Mouse (Mus musculus) CH12.LX (cell line): Measurements from ENCODE around the gene Olfr1443. TPM values are rescaled to one million over a fixed set of nuclear protein-coding genes. Genes with fewer than 3 reads are reported as not detected.
"Not testable (repeated sequence)": the region's sequence is repeated elsewhere in the genome, so short reads cannot be mapped to it uniquely, and the experiment has no call there.

ENCODE experiments used
- DNase-seq: peaks from one replicate; pipeline ENCODE4 v3.0.0-alpha.2; 2013; ENCODE audit errors: extremely low read depth
- H3K27ac ChIP-seq: 2 replicates; pipeline ENCODE4 v1.5.1; 2012; ENCODE audit warnings: low read depth, mild to moderate bottlenecking, control low read depth, moderate library complexity; ENCODE audit not compliant: insufficient read depth
- H3K27me3 ChIP-seq: replicated peaks from 2 replicates; pipeline ENCODE3; 2012; ENCODE audit warnings: inconsistent platforms
- H3K36me3 ChIP-seq, 2 experiments: replicated peaks in 1 of 2; 2 replicates each; pipeline versions ENCODE3 to v1.6.1; 2012; ENCODE audit warnings: inconsistent platforms in 1 of 2, low read length in 1 of 2, mild to moderate bottlenecking in 1 of 2, mixed read lengths in 1 of 2, moderate library complexity in 1 of 2; ENCODE audit not compliant: control insufficient read depth in 1 of 2, insufficient read depth in 1 of 2
- H3K4me1 ChIP-seq, 2 experiments: 2 replicates each; pipeline ENCODE4 v1.6.1; 2012; ENCODE audit warnings: inconsistent platforms in 1 of 2, moderate library complexity in 1 of 2; ENCODE audit not compliant: insufficient read depth in 2 of 2, control insufficient read depth in 1 of 2
- H3K4me2 ChIP-seq: 2 replicates; pipeline ENCODE4 v1.6.1; 2012; ENCODE audit warnings: low read depth, mild to moderate bottlenecking, control low read depth; ENCODE audit not compliant: poor library complexity, insufficient read depth, severe bottlenecking
- H3K4me3 ChIP-seq, 3 experiments: fragments of 150-350 bp in 1 of 3; sonication (generic) in 1 of 3; replicated peaks in 1 of 3; 2 replicates each; pipeline versions ENCODE3 to v1.5.1; 2011 to 2012; ENCODE audit warnings: low read depth in 2 of 3, low read length in 2 of 3, mild to moderate bottlenecking in 2 of 3, moderate library complexity in 2 of 3, control low read depth in 1 of 3, improper control_type of control experiment in 1 of 3, inconsistent platforms in 1 of 3, mixed read lengths in 1 of 3; ENCODE audit not compliant: poor library complexity in 1 of 3
- H3K79me2 ChIP-seq: replicated peaks from 2 replicates; pipeline ENCODE4 v1.6.1; 2012; ENCODE audit warnings: mild to moderate bottlenecking, moderate library complexity; ENCODE audit not compliant: control insufficient read depth, poor library complexity, insufficient read depth, severe bottlenecking; ENCODE audit errors: extremely low read depth
- H3K9ac ChIP-seq: 2 replicates; pipeline ENCODE4 v1.6.1; 2012; ENCODE audit warnings: low read depth, mild to moderate bottlenecking, control low read depth, moderate library complexity; ENCODE audit not compliant: insufficient read depth
- H3K9me3 ChIP-seq: replicated peaks from 2 replicates; pipeline ENCODE3; 2012; ENCODE audit warnings: low read length, inconsistent platforms, mixed read lengths
- BHLHE40 ChIP-seq: IDR thresholded peaks from 2 replicates; pipeline ENCODE4 v1.6.1; 2011; ENCODE audit warnings: mild to moderate bottlenecking, low read depth, low read length, improper control_type of control experiment
- E2F4 ChIP-seq: IDR thresholded peaks from 2 replicates; pipeline ENCODE4 v1.6.1; 2011; ENCODE audit warnings: low read depth, low read length, improper control_type of control experiment; ENCODE audit not compliant: insufficient replicate concordance
- ELF1 ChIP-seq: IDR thresholded peaks from 2 replicates; pipeline ENCODE4 v1.6.1; 2014; ENCODE audit warnings: low read depth, mild to moderate bottlenecking, inconsistent platforms, low read length, improper control_type of control experiment
- ETS1 ChIP-seq: conservative IDR thresholded peaks from 2 replicates; pipeline ENCODE4 v1.6.1; 2012; ENCODE audit warnings: low read depth, mild to moderate bottlenecking, inconsistent platforms, low read length, improper control_type of control experiment, moderate library complexity
- IRF4 ChIP-seq: IDR thresholded peaks from 2 replicates; pipeline ENCODE4 v1.6.1; 2014; ENCODE audit warnings: low read depth, mild to moderate bottlenecking, inconsistent platforms, low read length, improper control_type of control experiment
- JUN ChIP-seq: IDR thresholded peaks from 2 replicates; pipeline ENCODE4 v1.6.1; 2011; ENCODE audit warnings: low read depth, mild to moderate bottlenecking, low read length, improper control_type of control experiment, moderate library complexity; ENCODE audit not compliant: insufficient read depth
- KAT2A ChIP-seq: IDR thresholded peaks from 2 replicates; pipeline ENCODE4 v1.6.1; 2012; ENCODE audit warnings: low read length, improper control_type of control experiment, inconsistent platforms; ENCODE audit not compliant: insufficient replicate concordance
- MAX ChIP-seq: IDR thresholded peaks from 2 replicates; pipeline ENCODE4 v1.6.1; 2011; ENCODE audit warnings: low read length, improper control_type of control experiment
- MAZ ChIP-seq: IDR thresholded peaks from 2 replicates; pipeline ENCODE4 v1.6.1; 2012; ENCODE audit warnings: low read depth, mild to moderate bottlenecking, inconsistent platforms, low read length, improper control_type of control experiment, moderate library complexity
- MEF2A ChIP-seq: IDR thresholded peaks from 2 replicates; pipeline ENCODE4 v1.6.1; 2014; ENCODE audit warnings: low read depth, mild to moderate bottlenecking, inconsistent platforms, low read length, improper control_type of control experiment, borderline replicate concordance
- MXI1 ChIP-seq: IDR thresholded peaks from 2 replicates; pipeline ENCODE4 v1.6.1; 2011; ENCODE audit warnings: mild to moderate bottlenecking, low read depth, low read length, improper control_type of control experiment
- MYC ChIP-seq: IDR thresholded peaks from 2 replicates; pipeline ENCODE4 v1.6.1; 2011; ENCODE audit warnings: low read depth, mild to moderate bottlenecking, improper control_type of control experiment, low read length
- NELFE ChIP-seq: IDR thresholded peaks from 2 replicates; pipeline ENCODE4 v1.6.1; 2011; ENCODE audit warnings: low read depth, low read length, improper control_type of control experiment
- NRF1 ChIP-seq: IDR thresholded peaks from 2 replicates; pipeline ENCODE4 v1.6.1; 2014; ENCODE audit warnings: low read depth, mild to moderate bottlenecking, inconsistent platforms, low read length, improper control_type of control experiment, moderate library complexity
- PAX5 ChIP-seq: IDR thresholded peaks from 2 replicates; pipeline ENCODE4 v1.6.1; 2012; ENCODE audit warnings: low read length, inconsistent platforms, mixed read lengths
- POLR2A ChIP-seq: IDR thresholded peaks from 2 replicates; pipeline ENCODE4 v1.6.1; 2011; ENCODE audit warnings: low read depth, mild to moderate bottlenecking, improper control_type of control experiment, low read length
- RAD21 ChIP-seq: IDR thresholded peaks from 2 replicates; pipeline ENCODE4 v1.6.1; 2011; ENCODE audit warnings: low read depth, mild to moderate bottlenecking, low read length, improper control_type of control experiment, moderate library complexity
- SMC3 ChIP-seq: IDR thresholded peaks from 2 replicates; pipeline ENCODE4 v1.6.1; 2011; ENCODE audit warnings: low read depth, low read length, improper control_type of control experiment
- TBP ChIP-seq: conservative IDR thresholded peaks from 2 replicates; pipeline ENCODE4 v1.6.1; 2011; ENCODE audit warnings: low read depth, low read length, improper control_type of control experiment
- UBTF ChIP-seq: IDR thresholded peaks from 2 replicates; pipeline ENCODE4 v1.6.1; 2012; ENCODE audit warnings: low read depth, mild to moderate bottlenecking, inconsistent platforms, low read length, improper control_type of control experiment, moderate library complexity
- USF1 ChIP-seq: IDR thresholded peaks from 2 replicates; pipeline ENCODE4 v1.6.1; 2014; ENCODE audit warnings: low read depth, mild to moderate bottlenecking, inconsistent platforms, low read length, improper control_type of control experiment
- ZC3H11A ChIP-seq: IDR thresholded peaks from 2 replicates; pipeline ENCODE4 v1.6.1; 2012; ENCODE audit warnings: low read depth, mild to moderate bottlenecking, inconsistent platforms, low read length, improper control_type of control experiment
- ZKSCAN1 ChIP-seq: IDR thresholded peaks from 2 replicates; pipeline ENCODE4 v1.6.1; 2012; ENCODE audit warnings: low read depth, inconsistent platforms, low read length, improper control_type of control experiment, borderline replicate concordance
- ZNF384 ChIP-seq: IDR thresholded peaks from 2 replicates; pipeline ENCODE4 v1.6.1; 2012; ENCODE audit warnings: low read depth, low read length, improper control_type of control experiment, inconsistent platforms
- dilution Hi-C: fragments of 300-500 bp; cut with MboI; formaldehyde crosslinking; loops from 2 replicates; pipeline ENCODE4 v1.14.3; 2020; ENCODE audit warnings: low sequenced_read_pairs; ENCODE audit not compliant: extremely low pct_unique_long_range_greater_than_20kb, extremely low pct_ligation_motif_present
- in situ Hi-C: fragments of 300-500 bp; cut with MboI; formaldehyde crosslinking; loops from 3 replicates; pipeline ENCODE4 v1.14.3; 2019; ENCODE audit warnings: low sequenced_read_pairs, low pct_ligation_motif_present, low pct_unique_long_range_greater_than_20kb, mixed read lengths
- polyA plus RNA-seq: library from polyadenylated mRNA; unstranded; fragments of >175 nt; gene quantifications from 2 replicates; pipeline ENCODE4 v1.2.1, GENCODE M21; 2012; ENCODE audit warnings: low read depth; ENCODE audit not compliant: insufficient read length
- total RNA-seq, 2 experiments: library from RNA; depleted of rRNA; stranded (reverse); fragments of 300-350 nt in 1 of 2; fragments of >200 nt in 1 of 2; gene quantifications; 2 replicates each; pipeline ENCODE4 v1.2.3; 2012 to 2014

The Olfr1443 gene
- total and polyA plus RNA-seq, 3 experiments, result not detected

DNA sequence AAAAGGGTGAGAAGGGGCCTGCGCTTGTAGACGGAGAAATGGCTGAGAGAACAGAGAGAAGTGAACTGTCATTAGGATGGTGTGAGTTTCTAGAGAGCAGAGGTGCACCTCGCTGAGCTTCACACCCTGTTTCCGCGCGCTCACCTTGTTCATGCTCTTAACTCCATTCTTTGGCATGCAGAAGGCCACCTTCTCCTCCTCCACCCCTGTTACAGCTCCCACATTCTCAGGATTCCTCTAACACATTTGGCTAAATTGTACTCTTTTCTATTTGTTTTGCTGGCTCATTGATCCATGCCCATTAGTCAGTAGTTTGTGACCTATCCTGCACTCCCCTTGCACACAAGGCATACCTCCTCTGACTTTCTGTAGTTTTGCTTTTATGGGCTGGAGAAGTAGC is 41.3 kb downstream of the Olfr1443 start:
- no peak overlapping the region for H3K4me2 ChIP-seq
- no peaks in the 10 kb centered on the region for H3K4me1 ChIP-seq
- no peaks in the 10 kb centered on the region for H3K36me3 ChIP-seq
- dilution Hi-C loops, result no loop called here
- H3K4me3 ChIP-seq, result no peak overlapping the region
- in situ Hi-C loops, result no loop called here
- no peak overlapping the region for H3K9ac ChIP-seq
- no peak for TF ChIP-seq ZC3H11A
- no peak for TF ChIP-seq NRF1
- no peak for TF ChIP-seq USF1
- no peak for TF ChIP-seq NELFE
- no peak for TF ChIP-seq MYC
- no peak for TF ChIP-seq POLR2A
- no peak for TF ChIP-seq UBTF
- no peak for TF ChIP-seq MAX
- TF ChIP-seq E2F4, result no peak
- TF ChIP-seq RAD21, result no peak
- TF ChIP-seq MXI1, result no peak
- no peaks in the 10 kb centered on the region for H3K9me3 ChIP-seq
- no peak overlapping the region for H3K27ac ChIP-seq
- DNase-seq, result no peak
- H3K27me3 ChIP-seq, result no peaks in the 10 kb centered on the region
- H3K79me2 ChIP-seq, result no peaks in the 10 kb centered on the region

GRCm38 (mm10) chr19:12720463-12720862 is 42.6 kb downstream of the Olfr1443 start:
- Histone ChIP-seq H3K36me3 (no peaks in the 10 kb centered on the region), H3K9me3 (no peaks in the 10 kb centered on the region), H3K9ac (no peak overlapping the region), H3K27ac (no peak overlapping the region), H3K79me2 (no peaks in the 10 kb centered on the region), H3K27me3 (no peaks in the 10 kb centered on the region), H3K4me1 (no peaks in the 10 kb centered on the region), H3K4me2 (no peak overlapping the region), H3K4me3 (no peak overlapping the region)
- TF ChIP-seq MAX, result no peak
- no peak for TF ChIP-seq MAZ
- no peak for TF ChIP-seq MYC
- TF ChIP-seq KAT2A, result no peak
- TF ChIP-seq ZNF384, result no peak
- no peak for TF ChIP-seq POLR2A
- TF ChIP-seq ELF1, result no peak
- TF ChIP-seq BHLHE40, result no peak
- TF ChIP-seq JUN, result no peak
- no peak for TF ChIP-seq MEF2A
- TF ChIP-seq UBTF, result no peak
- no peak for TF ChIP-seq PAX5
- no peak for TF ChIP-seq IRF4
- no peak for TF ChIP-seq ZKSCAN1
- no peak for TF ChIP-seq SMC3
- TF ChIP-seq ETS1, result no peak
- no peak for TF ChIP-seq TBP
- in situ Hi-C loops, result no loop called here
- no peak for DNase-seq
- dilution Hi-C loops, result no loop called here

DNA sequence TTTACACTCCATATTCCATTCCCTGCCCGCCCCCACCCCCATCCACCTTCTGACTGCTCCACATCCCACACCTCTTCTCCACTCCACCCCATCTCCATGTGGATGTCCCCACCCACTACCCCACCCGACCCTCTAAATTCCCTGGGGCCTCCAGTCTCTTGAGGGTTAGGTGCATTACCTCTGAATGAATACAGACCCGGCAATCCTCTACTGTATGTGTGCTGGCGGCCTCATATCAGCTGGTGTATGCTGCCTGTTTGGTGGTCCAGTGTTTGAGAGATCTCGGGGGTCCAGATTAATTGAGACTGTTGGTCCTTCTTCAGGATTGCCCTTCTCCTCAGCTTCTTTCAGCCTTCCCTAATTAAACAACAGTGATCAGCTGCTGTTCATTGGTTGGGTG is 43.0 kb downstream of the Olfr1443 start:
- H3K4me1 ChIP-seq, H3K4me2 ChIP-seq, dilution Hi-C loops, H3K27ac ChIP-seq, DNase-seq, H3K9me3 ChIP-seq, H3K79me2 ChIP-seq, H3K27me3 ChIP-seq, H3K4me3 ChIP-seq, H3K9ac ChIP-seq, H3K36me3 ChIP-seq, in situ Hi-C loops: not testable (repeated sequence)
